Mouse (Mus musculus): ENCODE results near the gene Mnat1.
"Not testable (repeated sequence)": the region's sequence is repeated elsewhere in the genome, so short reads cannot be mapped to it uniquely, and the experiment has no call there.

Gene Mnat1

DNA sequence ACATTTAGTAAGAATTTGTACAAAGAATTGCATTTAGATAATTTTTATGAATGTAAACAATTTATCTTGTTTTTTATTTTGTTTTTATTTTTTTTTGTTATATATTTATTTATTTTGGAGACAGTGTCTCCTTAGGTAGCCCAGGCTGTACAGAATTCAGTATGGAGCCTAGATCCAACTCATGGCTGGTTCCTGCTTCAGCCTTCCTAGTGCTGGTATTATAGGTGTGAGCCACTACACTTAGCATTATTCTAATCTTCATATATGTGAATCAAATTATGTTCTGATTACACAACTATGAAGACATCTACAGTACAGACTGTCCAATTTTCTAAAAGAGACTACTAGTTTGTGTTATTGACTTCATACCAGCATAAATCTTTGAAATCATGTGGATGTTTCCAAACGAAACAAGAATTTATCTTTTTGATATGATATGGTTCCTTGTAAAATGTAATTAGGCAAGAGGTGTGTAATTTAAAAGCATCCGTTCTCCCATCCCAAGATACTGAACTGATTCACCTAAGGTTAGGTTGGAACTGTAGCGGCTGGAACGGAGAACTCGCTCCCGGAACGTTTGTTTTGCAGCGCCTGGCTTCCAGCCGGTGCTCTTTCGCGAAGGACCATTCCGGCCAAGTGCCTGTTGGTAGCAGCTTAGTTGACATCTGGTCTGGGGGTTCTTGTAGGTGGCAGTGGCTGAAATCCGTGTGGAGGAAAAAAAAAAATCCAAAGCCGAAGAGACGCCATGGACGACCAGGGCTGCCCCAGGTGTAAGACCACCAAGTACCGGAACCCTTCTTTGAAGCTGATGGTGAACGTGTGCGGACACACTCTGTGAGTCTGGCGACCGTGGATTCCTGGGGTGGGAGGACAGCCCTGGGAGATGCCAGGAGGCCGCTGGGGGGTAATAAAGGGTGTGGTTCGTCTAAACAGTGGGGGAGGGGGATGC lies at the start of gene Mnat1:
Gene Mnat1 (plus strand): TSS at position 625 of the 949 bp plus-strand sequence.
- DNase-seq = peak; percentile 77

DNA sequence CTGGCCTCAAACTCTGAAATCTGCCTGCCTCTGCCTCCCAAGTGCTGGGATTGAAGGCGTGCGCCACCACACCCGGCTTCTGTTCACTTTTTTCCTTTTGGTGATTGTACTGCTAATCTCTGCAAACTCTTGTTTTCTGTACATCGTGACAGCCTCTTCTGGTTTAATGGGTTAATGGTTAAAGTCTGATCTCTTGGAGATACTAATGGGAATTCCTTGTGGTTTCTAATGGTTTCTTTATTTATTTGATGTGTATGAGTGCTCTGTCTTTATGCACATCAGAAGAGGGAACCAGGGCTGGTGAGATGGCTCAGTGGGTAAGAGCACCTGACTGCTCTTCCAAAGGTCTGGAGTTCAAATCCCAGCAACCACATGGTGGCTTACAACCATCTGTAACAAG lies 41.7 kb upstream of the Mnat1 start:
- DNase-seq = not testable (repeated sequence)

DNA sequence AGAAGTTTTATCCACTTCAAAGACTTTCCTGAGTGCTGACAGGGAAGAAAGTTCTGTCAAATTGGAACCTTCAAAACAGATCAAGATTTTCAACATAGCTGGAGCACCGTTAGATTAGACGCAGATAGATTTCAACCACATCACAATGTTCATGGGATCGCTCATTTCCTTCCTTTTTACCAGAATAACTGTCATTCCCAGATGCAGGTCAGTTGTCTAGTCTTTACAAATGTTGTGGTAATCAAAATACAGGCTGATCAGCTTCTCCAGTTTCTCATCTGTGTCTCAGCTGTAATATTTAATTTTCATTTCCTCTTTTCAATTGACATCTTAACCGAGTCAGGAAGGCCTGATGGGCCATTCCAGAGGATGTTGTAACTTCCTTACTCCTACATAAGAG lies 39.7 kb upstream of the Mnat1 start:
- DNase-seq = no peak

DNA sequence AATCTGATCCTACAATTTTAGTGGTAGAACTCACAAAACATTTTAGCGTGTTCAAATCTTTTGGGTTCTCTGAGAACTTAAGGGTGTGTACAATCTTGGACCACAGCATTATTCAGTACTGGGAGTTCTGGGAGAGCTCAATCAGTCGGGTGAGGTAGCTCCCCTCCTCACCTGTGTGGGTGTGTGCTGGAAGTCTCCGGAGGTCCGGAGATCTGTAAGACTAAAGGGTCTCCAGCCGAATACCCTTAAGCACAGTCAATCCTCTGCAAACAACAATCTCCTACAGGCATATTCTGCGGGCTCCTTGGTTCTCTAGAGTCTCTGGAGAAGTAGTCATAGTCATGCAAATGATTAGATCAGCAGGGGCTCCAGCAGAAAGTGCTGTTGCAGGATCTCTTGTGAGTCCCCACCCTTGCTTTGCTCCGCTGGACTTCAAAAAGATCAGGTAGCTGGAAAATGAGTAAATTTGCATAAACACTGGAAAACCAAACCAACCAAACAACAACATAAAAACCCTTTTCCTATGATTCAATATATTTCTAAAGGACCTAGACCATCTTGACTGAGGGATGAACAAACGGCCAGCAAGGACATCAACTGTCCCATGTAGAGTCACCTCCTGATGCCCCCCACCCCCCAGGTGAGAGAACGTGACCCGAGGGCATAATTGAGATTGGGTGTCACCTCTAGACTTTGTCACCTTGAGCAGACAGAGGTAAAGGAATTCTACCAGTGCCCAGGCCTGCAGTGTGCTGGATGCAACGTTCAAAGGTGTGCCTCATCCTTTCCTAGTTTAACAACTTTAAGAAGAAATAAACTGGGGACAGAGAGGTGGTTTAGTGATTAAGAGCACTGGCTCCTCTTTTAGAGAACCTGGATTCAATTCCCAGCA lies 37.5 kb upstream of the Mnat1 start:
- no peak for DNase-seq

DNA sequence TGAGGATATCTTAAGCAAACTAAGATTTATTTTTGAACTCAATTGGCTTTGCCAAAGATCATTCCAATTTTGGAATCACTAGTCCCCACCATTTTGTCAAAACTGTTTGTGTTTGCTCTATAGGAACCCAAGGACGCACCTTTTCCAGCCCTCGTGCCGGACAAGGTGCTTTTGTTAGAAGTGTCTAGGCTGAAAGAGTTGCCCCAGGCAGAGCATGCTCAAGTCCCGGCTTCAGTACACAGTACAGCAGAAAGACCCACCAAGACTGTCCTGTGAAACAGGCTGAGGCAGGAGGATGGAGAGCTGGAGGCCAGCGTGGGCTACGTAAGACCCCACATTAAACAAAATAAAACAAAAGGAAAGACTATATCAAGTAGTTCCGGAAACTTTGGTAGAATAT lies 36.4 kb upstream of the Mnat1 start:
- no peak for DNase-seq

DNA sequence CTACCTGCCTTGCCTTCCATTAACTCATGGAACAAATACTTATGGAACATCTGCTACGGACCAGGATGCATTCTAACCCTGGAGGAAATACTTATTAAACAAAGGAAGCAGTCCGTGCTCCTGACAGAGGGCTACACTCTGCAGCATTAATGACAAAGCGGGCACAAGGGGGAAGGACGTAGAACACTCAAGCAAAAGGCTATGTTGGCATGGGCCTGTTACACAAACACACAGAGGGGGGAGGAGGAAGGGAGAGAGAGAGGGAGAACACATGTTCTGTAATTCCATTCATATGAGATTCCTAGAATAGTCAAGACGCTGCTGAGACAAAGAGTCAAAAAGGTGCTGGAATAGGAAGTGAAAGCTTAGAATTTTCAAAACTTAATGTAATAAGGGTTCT lies 35.0 kb upstream of the Mnat1 start:
- no peak for DNase-seq

DNA sequence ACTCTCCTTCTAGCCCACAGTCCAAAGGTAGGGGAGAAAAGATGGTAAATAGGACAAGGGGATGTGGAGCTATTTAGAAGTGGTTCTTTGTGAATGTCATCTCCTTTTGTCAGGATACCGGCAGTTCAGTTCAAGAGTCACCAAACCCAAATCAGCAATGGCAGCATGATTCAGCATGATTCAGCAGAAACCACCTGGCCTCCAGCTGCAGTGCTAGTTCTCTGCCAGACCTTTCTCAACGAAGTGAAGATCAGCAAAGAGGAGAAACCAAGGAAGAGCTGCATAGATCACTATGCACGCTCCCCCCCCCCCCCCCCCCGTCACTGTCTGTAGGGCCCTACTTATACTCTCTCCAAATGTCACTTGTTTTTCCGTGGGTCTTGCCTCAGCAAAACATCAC lies 34.6 kb upstream of the Mnat1 start:
- DNase-seq = no peak

DNA sequence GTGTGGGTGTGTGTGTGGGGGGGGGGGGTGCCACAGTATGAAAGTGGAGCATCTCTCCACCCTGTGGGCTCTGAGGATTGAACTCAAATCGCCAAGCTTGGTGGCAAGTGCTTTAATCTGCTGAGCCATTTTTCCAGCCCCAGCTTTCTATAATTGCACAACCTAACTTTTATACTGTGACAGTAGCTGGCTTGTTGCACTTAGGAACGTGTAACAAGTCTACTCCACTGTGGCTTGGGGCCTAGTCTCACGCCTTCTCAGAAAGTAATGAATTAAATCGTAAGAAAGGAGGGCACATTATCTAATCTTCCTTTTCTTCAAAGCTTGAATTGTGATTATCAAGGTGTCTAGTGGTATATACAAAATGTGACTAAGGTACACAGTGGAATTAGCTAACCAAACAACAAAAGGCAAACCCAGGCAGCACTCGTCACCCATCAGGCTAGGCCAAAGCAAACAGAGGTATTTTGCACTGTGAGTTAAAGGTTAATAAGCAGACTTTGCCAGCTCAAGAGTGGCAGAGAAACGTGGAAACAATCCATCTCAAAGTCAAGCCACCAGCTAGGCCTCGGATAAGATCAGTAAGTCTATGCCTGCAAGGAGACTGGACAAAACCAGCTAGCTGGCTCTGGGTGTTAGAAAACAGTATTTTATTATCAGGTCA lies 32.7 kb upstream of the Mnat1 start:
- no peak for DNase-seq

DNA sequence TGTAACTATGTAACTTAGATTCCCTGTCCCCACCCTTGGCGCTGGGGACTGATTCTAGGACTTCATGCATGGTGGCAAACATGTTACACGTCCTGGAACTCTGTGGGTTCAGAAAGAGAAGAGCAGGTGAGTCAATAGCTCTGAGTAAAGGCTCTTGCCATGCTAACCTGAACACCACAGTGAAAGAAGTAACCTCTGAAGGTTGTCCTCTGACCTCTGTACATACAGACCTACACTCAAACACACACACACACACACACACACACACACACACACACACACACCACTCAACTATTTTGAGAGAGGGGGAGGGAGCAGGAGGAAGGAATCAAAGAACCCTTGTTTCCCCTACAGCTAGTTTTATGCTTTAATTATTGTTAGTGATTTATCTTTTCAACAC lies 29.3 kb upstream of the Mnat1 start:
- DNase-seq = no peak

DNA sequence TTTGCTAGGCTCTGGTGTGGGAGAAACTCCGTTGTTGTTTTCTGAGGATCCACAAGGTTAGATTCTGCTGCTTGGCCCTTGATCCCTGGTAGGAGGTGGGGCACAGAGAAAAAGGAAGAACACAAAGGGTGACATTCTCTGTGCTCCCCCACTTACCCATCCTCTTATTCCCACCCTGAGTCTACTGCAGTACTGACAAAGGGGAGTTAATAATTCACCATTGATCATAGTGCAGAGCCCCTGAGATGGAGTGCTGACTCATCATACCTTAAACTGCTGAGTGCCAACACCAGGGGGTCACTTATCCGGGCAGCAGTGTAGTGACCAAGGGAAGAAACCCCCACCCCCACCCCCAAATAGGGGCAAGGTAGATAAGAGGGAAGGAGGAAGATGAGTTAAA lies 28.9 kb upstream of the Mnat1 start:
- no peak for DNase-seq

DNA sequence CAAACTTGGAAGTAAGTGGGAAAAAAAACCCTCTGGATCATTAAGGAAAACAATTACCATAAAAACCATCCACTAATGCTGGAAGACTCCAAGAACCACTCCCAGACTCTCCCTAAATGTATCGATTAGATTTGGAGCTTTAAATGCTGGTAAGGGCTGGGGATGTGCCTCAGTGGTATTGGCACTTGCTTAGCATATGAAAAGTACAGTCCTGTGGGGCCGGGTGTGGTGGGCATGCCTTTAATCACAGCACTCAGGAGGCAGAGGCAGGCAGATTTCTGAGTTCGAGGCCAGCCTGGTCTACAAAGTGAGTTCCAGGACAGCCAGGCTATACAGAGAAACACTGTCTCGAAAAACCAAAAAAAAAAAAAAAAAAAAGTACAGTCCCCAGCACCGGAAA lies 27.3 kb upstream of the Mnat1 start:
- not testable (repeated sequence) for DNase-seq

DNA sequence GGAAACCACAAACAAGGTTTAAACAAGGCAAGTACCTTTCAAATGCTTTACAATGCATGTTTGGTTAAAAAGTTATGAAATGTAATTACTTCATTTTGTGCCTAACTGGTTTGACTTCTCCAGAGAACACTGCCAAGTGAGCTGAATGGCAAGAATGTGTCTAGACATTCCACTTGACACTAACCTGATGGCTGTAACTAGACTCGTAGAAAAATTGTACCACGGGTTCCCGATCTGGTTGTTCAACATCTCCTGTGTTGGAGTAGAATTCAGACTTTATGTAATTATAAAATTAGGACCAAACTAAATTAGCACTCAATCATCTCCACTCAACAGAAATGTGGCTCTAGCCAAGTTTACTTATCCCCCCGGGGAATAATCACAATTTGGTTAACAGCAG lies 24.9 kb upstream of the Mnat1 start:
- DNase-seq = no peak

DNA sequence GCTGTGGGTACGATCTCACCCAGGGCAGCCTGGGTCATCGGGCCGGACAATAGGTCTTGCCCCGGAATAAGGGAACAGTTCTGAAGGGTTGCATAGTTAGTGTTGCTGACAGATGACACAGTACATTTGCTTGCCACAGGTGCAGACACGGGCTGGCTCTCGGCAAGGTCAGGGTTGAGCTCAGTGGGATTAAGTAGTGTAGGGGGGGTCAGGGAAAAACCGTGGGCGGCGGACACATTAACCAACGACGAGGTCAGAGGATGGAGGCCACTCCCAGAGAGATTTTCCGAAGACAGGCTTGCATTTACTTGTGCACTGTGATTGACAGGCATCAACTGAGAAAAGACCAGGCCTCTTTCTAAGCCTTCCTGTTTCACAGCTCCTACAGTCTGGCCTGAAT lies 19.8 kb upstream of the Mnat1 start:
- DNase-seq = no peak

DNA sequence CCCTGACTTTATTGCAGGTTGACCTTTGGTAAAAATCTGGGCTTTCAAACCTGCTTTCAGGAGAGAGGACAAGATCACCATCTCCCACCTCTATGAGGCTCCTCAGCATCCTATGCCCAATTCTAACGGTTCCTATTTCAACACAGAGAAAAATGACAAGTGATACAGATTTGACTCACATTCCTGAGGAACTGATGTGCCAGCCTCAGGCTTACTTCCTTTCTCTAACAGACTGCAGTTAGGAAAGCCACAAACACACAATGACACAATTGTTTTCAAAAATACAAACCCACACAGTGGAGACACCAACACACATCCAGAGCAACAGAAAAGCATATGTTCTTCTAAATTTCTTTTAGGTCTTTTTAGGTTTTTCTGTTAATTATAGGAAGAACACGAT lies 15.7 kb upstream of the Mnat1 start:
- no peak for DNase-seq

DNA sequence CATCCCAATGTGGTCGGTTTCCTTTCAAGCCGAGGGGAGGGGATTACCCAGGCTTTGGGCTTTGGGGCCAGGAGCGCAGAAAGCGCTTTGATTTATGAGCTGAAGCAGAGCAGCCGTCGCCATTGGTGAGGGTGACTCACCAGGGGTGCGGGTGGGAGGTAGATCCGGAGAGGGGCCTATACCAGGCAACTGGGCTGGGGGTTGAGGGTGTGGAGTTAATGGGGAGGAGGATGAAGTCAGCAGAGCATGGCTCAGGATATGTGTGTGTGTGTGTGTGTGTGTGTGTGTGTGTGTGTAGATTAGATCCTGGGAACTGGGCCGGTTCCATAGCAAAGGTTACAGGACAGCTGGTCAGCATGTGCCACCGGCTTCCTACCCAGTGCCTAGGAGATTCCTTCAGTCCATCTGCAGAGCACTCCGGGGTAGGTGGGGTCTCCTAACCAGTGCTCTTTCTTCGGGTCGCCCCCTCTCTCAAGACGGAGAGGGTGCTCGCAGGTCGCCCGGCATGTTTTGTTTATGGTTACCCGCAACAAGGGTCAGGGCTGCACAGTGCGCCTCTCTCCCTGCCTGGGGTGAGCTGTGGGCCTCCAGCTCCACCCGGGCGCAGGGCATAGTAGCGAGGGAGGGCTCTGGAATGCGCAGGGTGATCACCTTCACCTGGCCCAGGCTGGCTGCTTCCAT lies 12.9 kb upstream of the Mnat1 start:
- no peak for DNase-seq

DNA sequence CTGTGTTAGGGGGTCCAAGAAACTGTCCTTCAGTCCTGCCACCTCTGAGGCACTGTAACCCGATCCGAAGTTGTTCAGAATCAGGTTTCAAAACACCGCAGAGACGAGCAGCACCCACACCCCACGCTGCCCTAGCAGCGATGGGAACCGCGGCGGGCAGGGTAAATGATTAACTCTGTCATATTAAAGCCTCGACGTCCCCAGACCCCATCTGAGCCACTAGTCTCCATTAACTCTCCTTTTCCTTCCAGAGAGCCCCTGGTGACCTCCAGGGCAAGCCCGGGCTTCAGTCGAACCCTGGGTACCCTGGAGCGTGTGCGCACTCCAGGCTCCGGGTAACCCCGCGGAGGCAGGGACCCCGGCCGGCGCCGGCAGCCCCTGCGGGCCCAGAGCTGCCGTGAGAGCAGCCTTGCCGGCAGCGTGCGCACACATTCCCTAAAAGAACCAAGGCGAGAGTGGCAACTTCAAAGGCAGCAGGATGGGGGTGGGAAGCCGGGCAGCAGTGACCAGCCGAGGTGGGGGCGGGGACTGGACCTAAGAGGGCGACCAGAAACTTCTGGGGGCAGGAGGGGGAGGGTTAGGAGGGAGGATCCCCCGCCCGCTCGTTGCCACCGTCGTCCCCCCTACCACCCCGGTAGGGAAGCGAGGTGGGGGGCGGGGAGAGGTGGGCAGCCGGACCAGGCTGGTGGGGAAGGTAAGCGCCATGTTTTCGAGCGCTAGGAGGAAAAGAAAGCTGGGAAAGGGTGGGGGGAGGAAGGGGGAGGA lies 11.8 kb upstream of the Mnat1 start:
- DNase-seq = no peak

DNA sequence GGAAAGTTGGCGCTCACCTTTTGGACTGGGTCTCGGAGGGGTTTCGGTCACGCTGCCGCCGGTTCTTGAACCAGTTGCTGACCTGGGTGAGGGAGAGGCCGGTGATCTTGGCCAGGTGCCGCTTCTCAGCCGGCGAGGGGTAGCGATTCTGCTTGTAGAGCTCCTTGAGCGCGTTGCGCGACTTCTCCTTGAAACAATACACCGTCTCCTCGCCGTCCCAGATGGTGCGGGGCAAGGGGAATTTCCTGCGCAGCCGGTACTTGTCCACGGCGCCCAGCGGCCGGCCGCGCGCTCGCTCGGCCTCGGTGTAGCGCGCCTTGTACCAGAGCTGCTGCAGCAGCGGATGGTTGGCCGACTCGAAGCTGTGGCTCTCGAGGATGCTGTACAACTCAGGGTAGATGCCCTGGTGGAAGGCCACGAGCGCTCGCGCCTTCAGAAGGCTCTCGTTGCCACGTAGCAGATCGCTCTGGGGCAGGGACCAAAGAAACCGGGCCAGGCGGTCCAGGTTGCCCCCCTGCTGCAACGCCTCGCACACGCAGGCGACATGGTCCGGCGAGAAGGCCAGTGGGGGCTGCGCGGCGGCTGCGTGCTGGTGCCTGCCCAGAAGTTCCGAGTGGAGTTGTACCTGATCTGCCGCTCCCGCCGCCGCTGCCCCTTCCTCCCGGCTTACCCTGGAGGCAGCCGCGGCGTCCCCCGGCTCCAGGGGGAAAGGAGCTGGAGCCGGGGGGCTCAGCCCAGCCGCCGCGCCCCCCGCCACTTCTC lies 11.0 kb upstream of the Mnat1 start:
- peak; percentile 32 for DNase-seq

DNA sequence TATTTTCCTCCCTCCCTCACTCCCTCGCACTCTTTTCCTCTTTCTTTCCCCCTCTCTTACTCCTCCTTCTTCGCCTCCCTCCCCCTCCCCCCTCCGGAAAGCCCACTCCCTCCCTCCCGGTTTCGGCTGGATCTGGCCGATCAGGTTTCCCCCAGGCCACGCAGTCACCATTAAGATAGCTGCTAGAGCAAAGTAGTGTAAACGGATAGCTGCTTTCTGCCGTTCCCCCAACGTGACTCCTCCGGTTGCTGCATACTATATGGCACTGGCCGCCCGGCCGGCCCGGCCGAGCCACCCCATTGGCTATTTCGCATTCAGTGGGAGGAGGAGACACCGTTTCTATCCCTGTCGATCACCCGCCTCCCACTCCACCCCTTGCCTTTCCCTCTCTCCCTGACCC lies 10.3 kb upstream of the Mnat1 start, which contains the start of gene Six4:
Gene Six4 (minus strand): TSS at position 261 of the 400 bp plus-strand sequence.
- peak; percentile 36 for DNase-seq

DNA sequence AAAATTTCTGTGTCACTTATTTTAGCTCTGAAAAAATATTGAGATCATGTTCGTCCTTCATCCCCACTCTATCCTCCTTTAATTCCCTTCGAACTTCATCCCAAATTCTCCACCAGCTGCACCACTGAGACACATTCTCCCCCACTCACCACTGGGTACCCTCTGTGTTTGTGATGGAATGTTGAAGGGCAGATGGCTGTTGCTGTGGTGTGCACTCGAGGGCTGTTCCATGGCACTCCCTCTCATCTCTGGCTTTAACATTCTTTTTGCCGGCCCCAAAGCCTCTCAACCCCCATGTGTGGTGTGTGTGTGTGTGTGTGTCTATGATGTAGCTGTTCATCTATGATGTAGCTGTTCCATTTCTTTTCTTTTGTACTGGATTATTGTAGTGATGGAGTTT lies 1.7 kb downstream of the Mnat1 start:
- DNase-seq = no peak

DNA sequence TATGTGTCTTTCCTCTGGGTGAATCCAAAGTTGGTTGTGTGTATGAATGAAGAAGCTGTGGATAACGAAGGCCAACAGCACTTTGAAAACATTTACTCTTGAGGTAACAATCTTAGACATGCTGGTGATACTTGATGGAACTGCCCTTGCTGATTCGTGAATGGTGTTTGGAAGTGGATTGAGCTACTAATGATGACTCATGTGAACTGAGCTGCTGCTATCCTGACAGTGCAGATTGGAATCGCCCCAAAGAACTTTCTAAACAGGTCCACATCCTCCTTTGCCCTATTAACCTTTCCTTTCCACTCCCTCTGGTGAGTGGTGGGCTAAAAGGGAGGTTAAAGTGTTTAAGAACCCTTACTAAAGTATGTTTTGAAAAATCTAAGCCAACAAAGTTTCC lies 17.2 kb downstream of the Mnat1 start:
- DNase-seq = no peak

DNA sequence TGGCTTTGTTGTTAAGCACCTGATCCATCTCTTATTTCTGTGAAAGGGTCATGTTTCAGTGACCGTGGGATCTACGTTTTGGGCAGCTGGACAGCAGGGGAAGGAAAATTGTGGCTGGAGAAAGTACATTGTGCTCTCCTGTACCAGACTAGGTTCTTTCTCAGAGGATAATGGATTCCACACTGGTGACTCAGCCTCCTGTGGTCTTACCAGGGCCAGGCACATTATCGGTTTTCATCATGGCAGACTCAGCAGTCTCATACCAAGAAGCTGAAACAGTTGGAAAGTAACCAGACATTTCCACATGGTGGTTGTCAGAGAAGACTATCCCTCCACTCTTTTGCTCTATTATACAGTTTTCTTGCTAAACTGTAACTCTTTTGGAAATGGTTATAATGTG lies 23.7 kb downstream of the Mnat1 start:
- no peak for DNase-seq

Measured in right cerebral cortex, postnatal 25 days (tissue).